Mouse (Mus musculus): ENCODE measurements around the gene Papln. TPM values are rescaled to one million over a fixed set of nuclear protein-coding genes. Genes with fewer than 3 reads are reported as not detected.

The Papln gene
- polyA plus RNA-seq, 1 experiment from 2014 or later, result 0.16 TPM

GRCm38 (mm10) chr12:83770418-83771256 is 7.2 kb downstream of the Papln start:
- 6% methylated on average over 25 of the region's 25 CpGs for WGBS
- peak overlapping the region; percentile 66 for H3K27ac ChIP-seq
- H3K4me2 ChIP-seq, result peak overlapping the region; percentile 43
- H3K4me3 ChIP-seq, result no peak overlapping the region
- H3K4me1 ChIP-seq (replicated peaks), result peaks cover 18% of the 10 kb centered on the region
- no peaks in the 10 kb centered on the region for H3K9me3 ChIP-seq
- no peaks in the 10 kb centered on the region for H3K36me3 ChIP-seq
- H3K27me3 ChIP-seq, result peaks cover 7% of the 10 kb centered on the region; the same call in 1 of the 2 replicates
- peak overlapping the region; percentile 19; the same call in 1 of the 2 replicates for H3K9ac ChIP-seq
- peak; percentile 69 for ATAC-seq (ENCODE audit: low FRiP score)

- ATAC-seq (ENCODE audit: low FRiP score), result no peak
- Histone ChIP-seq H3K36me3 (no peaks in the 10 kb centered on the region), H3K9me3 (no peaks in the 10 kb centered on the region), H3K27ac (no peak overlapping the region), H3K27me3 (no peaks in the 10 kb centered on the region), H3K4me2 (no peak overlapping the region), H3K9ac (no peak overlapping the region), H3K4me3 (no peak overlapping the region), H3K4me1 (replicated peaks) (peaks cover 8% of the 10 kb centered on the region)
- 60% methylated on average over 12 of the region's 12 CpGs for WGBS
Observed at GRCm38 (mm10) chr12:83775621-83776020, 12.2 kb downstream of the Papln start.

GRCm38 (mm10) chr12:83776766-83777165 is 13.3 kb downstream of the Papln start:
- Histone ChIP-seq H3K9me3 (no peaks in the 10 kb centered on the region), H3K4me2 (no peak overlapping the region), H3K4me1 (replicated peaks) (peaks cover 12% of the 10 kb centered on the region), H3K27ac (no peak overlapping the region), H3K36me3 (no peaks in the 10 kb centered on the region), H3K27me3 (no peaks in the 10 kb centered on the region), H3K9ac (no peak overlapping the region), H3K4me3 (no peak overlapping the region)
- no peak for ATAC-seq (ENCODE audit: low FRiP score)
- whole genome bisulfite sequencing, result 93% methylated on average over 7 of the region's 7 CpGs

GRCm38 (mm10) chr12:83780181-83780580 is 16.7 kb downstream of the Papln start:
- H3K36me3 ChIP-seq, result no peaks in the 10 kb centered on the region
- no peaks in the 10 kb centered on the region for H3K9me3 ChIP-seq
- 81% methylated on average over 3 of the region's 3 CpGs for WGBS
- no peak for ATAC-seq (ENCODE audit: low FRiP score)
- H3K27me3 ChIP-seq, result no peaks in the 10 kb centered on the region
- H3K4me2 ChIP-seq, result no peak overlapping the region
- H3K4me3 ChIP-seq, result no peak overlapping the region
- H3K27ac ChIP-seq, result no peak overlapping the region
- H3K4me1 ChIP-seq (replicated peaks), result peaks cover 19% of the 10 kb centered on the region
- no peak overlapping the region for H3K9ac ChIP-seq

- no peaks in the 10 kb centered on the region for H3K27me3 ChIP-seq
- no peaks in the 10 kb centered on the region for H3K9me3 ChIP-seq
- H3K4me3 ChIP-seq, result no peak overlapping the region
- whole genome bisulfite sequencing, result 50% methylated on average over 7 of the region's 7 CpGs
- no peak overlapping the region for H3K9ac ChIP-seq
- H3K4me2 ChIP-seq, result no peak overlapping the region
- ATAC-seq (ENCODE audit: low FRiP score), result no peak
- H3K36me3 ChIP-seq, result no peaks in the 10 kb centered on the region
- peaks cover 15% of the 10 kb centered on the region for H3K4me1 ChIP-seq (replicated peaks)
- no peak overlapping the region for H3K27ac ChIP-seq
Observed at GRCm38 (mm10) chr12:83781204-83781603, 17.8 kb downstream of the Papln start.

- Histone ChIP-seq H3K9me3 (no peaks in the 10 kb centered on the region), H3K4me3 (no peak overlapping the region), H3K4me2 (no peak overlapping the region), H3K27me3 (no peaks in the 10 kb centered on the region), H3K36me3 (no peaks in the 10 kb centered on the region), H3K9ac (no peak overlapping the region), H3K27ac (no peak overlapping the region), H3K4me1 (replicated peaks) (peaks cover 15% of the 10 kb centered on the region)
- WGBS, result 75% methylated on average over 23 of the region's 23 CpGs
- no peak for ATAC-seq (ENCODE audit: low FRiP score)
Observed at GRCm38 (mm10) chr12:83781640-83782278, 18.3 kb downstream of the Papln start.

GRCm38 (mm10) chr12:83782669-83783068 is 19.2 kb downstream of the Papln start:
- no peak for ATAC-seq (ENCODE audit: low FRiP score)

GRCm38 (mm10) chr12:83785305-83785704 is 21.9 kb downstream of the Papln start:
- H3K9me3 ChIP-seq, result no peaks in the 10 kb centered on the region
- peaks cover 19% of the 10 kb centered on the region for H3K4me1 ChIP-seq (replicated peaks)
- no peak for ATAC-seq (ENCODE audit: low FRiP score)
- no peak overlapping the region for H3K27ac ChIP-seq
- H3K4me3 ChIP-seq, result no peak overlapping the region
- no peak overlapping the region for H3K9ac ChIP-seq
- no peaks in the 10 kb centered on the region for H3K27me3 ChIP-seq
- WGBS, result 77% methylated on average over 4 of the region's 4 CpGs
- H3K36me3 ChIP-seq, result no peaks in the 10 kb centered on the region
- no peak overlapping the region for H3K4me2 ChIP-seq

More at GRCm38 (mm10) chr12:83782669-83783068, 19.2 kb downstream of the Papln start:
- Histone ChIP-seq H3K36me3 (no peaks in the 10 kb centered on the region), H3K27ac (no peak overlapping the region), H3K4me1 (replicated peaks) (peaks cover 15% of the 10 kb centered on the region), H3K9ac (no peak overlapping the region), H3K9me3 (no peaks in the 10 kb centered on the region), H3K4me2 (no peak overlapping the region), H3K4me3 (no peak overlapping the region), H3K27me3 (no peaks in the 10 kb centered on the region)
- WGBS, result 87% methylated on average over 10 of the region's 10 CpGs

GRCm38 (mm10) chr12:83789051-83789780 is 25.8 kb downstream of the Papln start:
- Histone ChIP-seq H3K27me3 (no peaks in the 10 kb centered on the region), H3K36me3 (peaks cover 18% of the 10 kb centered on the region), H3K27ac (no peak overlapping the region), H3K4me2 (no peak overlapping the region), H3K9me3 (no peaks in the 10 kb centered on the region), H3K4me3 (no peak overlapping the region), H3K9ac (no peak overlapping the region), H3K4me1 (replicated peaks) (peaks cover 8% of the 10 kb centered on the region; the same call in 1 of the 2 replicates)
- no peak for ATAC-seq (ENCODE audit: low FRiP score)
- WGBS, result 91% methylated on average over 17 of the region's 17 CpGs

- no peaks in the 10 kb centered on the region for H3K27me3 ChIP-seq
- H3K4me3 ChIP-seq, result no peak overlapping the region
- no peaks in the 10 kb centered on the region for H3K9me3 ChIP-seq
- ATAC-seq (ENCODE audit: low FRiP score), result no peak
- H3K9ac ChIP-seq, result no peak overlapping the region
- H3K27ac ChIP-seq, result no peak overlapping the region
- H3K4me2 ChIP-seq, result no peak overlapping the region
- H3K4me1 ChIP-seq (replicated peaks), result peaks cover 4% of the 10 kb centered on the region; the same call in 1 of the 2 replicates
- H3K36me3 ChIP-seq, result peaks cover 19% of the 10 kb centered on the region
- WGBS, result 66% methylated on average over 4 of the region's 4 CpGs
Observed at GRCm38 (mm10) chr12:83789781-83790140, 26.3 kb downstream of the Papln start.

GRCm38 (mm10) chr12:83790749-83791148 is 27.3 kb downstream of the Papln start:
- ATAC-seq (ENCODE audit: low FRiP score), result no peak
- 84% methylated on average over 4 of the region's 4 CpGs for WGBS

GRCm38 (mm10) chr12:83791737-83792136 is 28.3 kb downstream of the Papln start:
- no peak for ATAC-seq (ENCODE audit: low FRiP score)

More at GRCm38 (mm10) chr12:83790749-83791148, 27.3 kb downstream of the Papln start:
- peaks cover 4% of the 10 kb centered on the region; the same call in 1 of the 2 replicates for H3K4me1 ChIP-seq (replicated peaks)
- H3K9ac ChIP-seq, result no peak overlapping the region
- no peaks in the 10 kb centered on the region for H3K9me3 ChIP-seq
- H3K27me3 ChIP-seq, result no peaks in the 10 kb centered on the region
- no peak overlapping the region for H3K4me2 ChIP-seq
- no peak overlapping the region for H3K27ac ChIP-seq
- peaks cover 28% of the 10 kb centered on the region for H3K36me3 ChIP-seq
- H3K4me3 ChIP-seq, result no peak overlapping the region

More at GRCm38 (mm10) chr12:83791737-83792136, 28.3 kb downstream of the Papln start:
- no peak overlapping the region for H3K4me3 ChIP-seq
- peaks cover 35% of the 10 kb centered on the region for H3K36me3 ChIP-seq
- H3K4me2 ChIP-seq, result no peak overlapping the region
- H3K4me1 ChIP-seq (replicated peaks), result peaks cover 4% of the 10 kb centered on the region; the same call in 1 of the 2 replicates
- H3K27ac ChIP-seq, result no peak overlapping the region
- H3K9me3 ChIP-seq, result no peaks in the 10 kb centered on the region
- H3K9ac ChIP-seq, result no peak overlapping the region
- 85% methylated on average over 10 of the region's 10 CpGs for WGBS
- no peaks in the 10 kb centered on the region for H3K27me3 ChIP-seq
